Mouse (Mus musculus): ENCODE results near the gene Furin.

GRCm38 (mm10) chr7:80360435-80360834, 44.8 kb downstream of the Furin start:
- TF ChIP-seq CTCF (IDR thresholded peaks at IDR 0.05; ENCODE audit: low read depth, low read length) (no peak), GATA1 (IDR thresholded peaks at IDR 0.05; ENCODE audit: borderline replicate concordance, low read length) (no peak), TAL1 (conservative IDR thresholded peaks at IDR 0.05; ENCODE audit: low read depth, low read length) (no peak)
